Mouse (Mus musculus) hindbrain, embryonic 10.5 days (tissue): ENCODE data around the gene Axl. TPM values are rescaled to one million over a fixed set of nuclear protein-coding genes. Genes with fewer than 3 reads are reported as not detected.

Experiments
- DNase-seq: peaks from one replicate; pipeline ENCODE4 v3.0.0-alpha.2; 2017; ENCODE audit warnings: low spot score
- H3K27ac ChIP-seq: fragments of 300-500 bp; sonication (generic); 2 replicates; pipeline ENCODE4 v1.5.1; 2016; ENCODE audit warnings: mild to moderate bottlenecking, moderate library complexity
- H3K27me3 ChIP-seq: fragments of 300-500 bp; sonication (generic); 2 replicates; pipeline ENCODE4 v1.6.1; 2016; ENCODE audit warnings: mild to moderate bottlenecking; ENCODE audit not compliant: poor library complexity, insufficient read depth, severe bottlenecking
- H3K36me3 ChIP-seq: fragments of 300-500 bp; sonication (generic); 2 replicates; pipeline ENCODE4 v1.6.1; 2016; ENCODE audit warnings: mild to moderate bottlenecking, moderate library complexity
- H3K4me1 ChIP-seq: fragments of 300-500 bp; sonication (generic); replicated peaks from 2 replicates; pipeline ENCODE4 v1.6.1; 2016; ENCODE audit warnings: mild to moderate bottlenecking
- H3K4me3 ChIP-seq: fragments of 300-500 bp; sonication (generic); 2 replicates; pipeline ENCODE4 v1.5.1; 2016; ENCODE audit warnings: mild to moderate bottlenecking, moderate library complexity
- H3K9me3 ChIP-seq: fragments of 300-500 bp; sonication (generic); 2 replicates; pipeline ENCODE4 v1.6.1; 2016; ENCODE audit warnings: mild to moderate bottlenecking, moderate library complexity
- WGBS: fragments of 180-500 bp; shearing (Covaris S2); methylation state at CpG from one replicate; pipeline ENCODE4 v1.1.7; 2016; 5-methylcytosine and 5-hydroxymethylcytosine counted together
- polyA plus RNA-seq: library from polyadenylated mRNA; unstranded; fragments of >200 nt; fragmentation: Nextera tagmentation; extraction: Ambion mirVana; gene quantifications from 2 replicates; pipeline ENCODE4 v1.2.1, GENCODE M21; 2016

Axl gene
- polyA plus RNA-seq, 1 experiment from 2014 or later, result 18.4 TPM

- Histone ChIP-seq H3K27me3 (peaks cover 17% of the 10 kb centered on the region; the same call in 1 of the 2 replicates), H3K27ac (peak overlapping the region; percentile 86), H3K4me3 (peak overlapping the region; percentile 65), H3K36me3 (no peaks in the 10 kb centered on the region), H3K4me1 (peaks cover 29% of the 10 kb centered on the region), H3K9me3 (no peaks in the 10 kb centered on the region)
- 27% methylated on average over 9 of the region's 9 CpGs for WGBS
- DNase-seq, result no peak
These were observed 867 bp downstream of the Axl start for GRCm38 (mm10) chr7:25787456-25788219.

- H3K4me1 ChIP-seq, result peaks cover 32% of the 10 kb centered on the region
These were observed 1.5 kb downstream of the Axl start for GRCm38 (mm10) chr7:25786974-25787373.

GRCm38 (mm10) chr7:25785752-25786151, 2.8 kb downstream of the Axl start:
- H3K4me3 ChIP-seq, result no peak overlapping the region
- H3K27me3 ChIP-seq, result peaks cover 17% of the 10 kb centered on the region; the same call in 1 of the 2 replicates
- 77% methylated on average over 4 of the region's 4 CpGs for WGBS
- no peak for DNase-seq
- no peak overlapping the region for H3K27ac ChIP-seq
- no peaks in the 10 kb centered on the region for H3K9me3 ChIP-seq
- no peaks in the 10 kb centered on the region for H3K36me3 ChIP-seq
- H3K4me1 ChIP-seq, result peaks cover 45% of the 10 kb centered on the region

More at GRCm38 (mm10) chr7:25786974-25787373, 1.5 kb downstream of the Axl start:
- 71% methylated on average over 4 of the region's 4 CpGs for WGBS
- Histone ChIP-seq H3K27ac (0 out of 2 replicates have a peak overlapping the region, but pooled peaks have one; percentile 86), H3K27me3 (peaks cover 17% of the 10 kb centered on the region; the same call in 1 of the 2 replicates), H3K9me3 (no peaks in the 10 kb centered on the region), H3K4me3 (peak overlapping the region; percentile 65; the same call in 1 of the 2 replicates), H3K36me3 (no peaks in the 10 kb centered on the region)
- DNase-seq, result no peak

GRCm38 (mm10) chr7:25784808-25785207, 3.7 kb downstream of the Axl start:
- WGBS, result 48% methylated on average over 1 of the region's 1 CpGs
- no peak for DNase-seq
- Histone ChIP-seq H3K9me3 (no peaks in the 10 kb centered on the region), H3K36me3 (no peaks in the 10 kb centered on the region), H3K4me3 (no peak overlapping the region), H3K27me3 (peaks cover 14% of the 10 kb centered on the region; the same call in 1 of the 2 replicates), H3K27ac (no peak overlapping the region), H3K4me1 (peaks cover 48% of the 10 kb centered on the region)

DNA sequence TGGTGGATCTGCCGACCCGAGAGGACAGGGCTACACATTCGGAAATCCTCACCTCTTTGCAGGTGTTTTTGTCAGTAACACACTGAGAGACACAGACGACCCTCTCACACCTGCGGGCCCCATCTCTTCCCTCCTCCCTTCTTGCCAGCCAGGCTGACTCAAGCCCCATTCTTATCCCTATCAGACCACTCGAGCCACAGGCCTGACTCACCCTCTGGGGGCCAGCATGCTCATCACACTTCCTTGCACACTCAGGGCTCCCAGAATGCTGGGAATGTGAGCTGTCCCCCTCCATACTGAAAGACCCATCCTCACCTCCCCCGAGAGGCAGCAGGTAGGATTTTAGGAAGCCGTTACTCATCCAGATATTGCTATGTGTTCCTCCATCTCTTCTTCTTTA, 4.8 kb downstream of the Axl start:
- no peak for DNase-seq
- H3K4me3 ChIP-seq, result no peak overlapping the region
- H3K27me3 ChIP-seq, result peaks cover 9% of the 10 kb centered on the region; the same call in 1 of the 2 replicates
- peaks cover 41% of the 10 kb centered on the region for H3K4me1 ChIP-seq
- 71% methylated on average over 8 of the region's 8 CpGs for WGBS
- no peak overlapping the region for H3K27ac ChIP-seq
- no peaks in the 10 kb centered on the region for H3K36me3 ChIP-seq
- H3K9me3 ChIP-seq, result no peaks in the 10 kb centered on the region

GRCm38 (mm10) chr7:25782744-25783143, 5.8 kb downstream of the Axl start:
- no peak for DNase-seq
- Histone ChIP-seq H3K4me3 (no peak overlapping the region), H3K9me3 (no peaks in the 10 kb centered on the region), H3K27ac (no peak overlapping the region), H3K27me3 (peaks cover 9% of the 10 kb centered on the region; the same call in 1 of the 2 replicates), H3K4me1 (peaks cover 31% of the 10 kb centered on the region), H3K36me3 (peaks cover 7% of the 10 kb centered on the region; the same call in 1 of the 2 replicates)
- 89% methylated on average over 6 of the region's 6 CpGs for WGBS

GRCm38 (mm10) chr7:25781937-25782610, 6.4 kb downstream of the Axl start:
- WGBS, result 44% methylated on average over 11 of the region's 11 CpGs
- Histone ChIP-seq H3K4me1 (peaks cover 24% of the 10 kb centered on the region), H3K27ac (peak overlapping the region; percentile 83), H3K27me3 (peaks cover 7% of the 10 kb centered on the region; the same call in 1 of the 2 replicates), H3K36me3 (peaks cover 12% of the 10 kb centered on the region; the same call in 1 of the 2 replicates), H3K9me3 (no peaks in the 10 kb centered on the region), H3K4me3 (peak overlapping the region; percentile 48)
- peak; percentile 17 for DNase-seq

DNA sequence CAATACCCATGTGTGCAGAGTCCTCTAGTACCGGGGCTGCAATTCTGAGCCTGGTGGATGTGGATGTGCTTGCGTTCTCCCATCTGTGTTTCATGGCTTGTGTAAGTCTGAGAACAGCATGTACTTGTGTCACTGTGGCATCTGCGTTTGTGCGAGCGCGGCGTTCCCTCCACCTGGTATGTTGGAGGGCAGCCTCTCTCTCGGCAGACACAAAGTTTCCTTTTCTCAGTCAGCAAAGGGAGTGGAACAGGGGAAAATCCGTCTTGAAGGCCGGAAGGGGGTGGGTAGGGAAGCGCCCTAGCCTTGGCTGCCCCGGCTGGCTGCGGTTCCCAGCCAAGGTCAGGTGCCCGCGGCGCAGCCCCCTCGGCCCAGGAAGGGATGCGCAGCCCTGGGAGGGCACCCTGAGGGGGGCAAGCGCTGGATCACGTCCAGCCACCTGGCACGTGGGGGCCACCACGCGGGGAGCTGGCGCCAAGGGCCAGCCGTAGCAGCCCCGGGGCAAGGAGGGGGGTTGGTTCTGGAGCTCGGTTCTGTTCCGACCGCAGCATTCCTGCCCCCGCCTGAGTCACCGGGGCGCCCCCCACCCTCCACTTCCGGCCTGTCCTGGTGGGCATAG, 7.1 kb downstream of the Axl start:
- Histone ChIP-seq H3K27me3 (0 out of 2 replicates have a peak, but pooled peaks cover 2% of the 10 kb centered on the region), H3K27ac (peak overlapping the region; percentile 83), H3K36me3 (peaks cover 14% of the 10 kb centered on the region; the same call in 1 of the 2 replicates), H3K9me3 (no peaks in the 10 kb centered on the region), H3K4me1 (peaks cover 23% of the 10 kb centered on the region), H3K4me3 (peak overlapping the region; percentile 48)
- peak; percentile 23 for DNase-seq
- 10% methylated on average over 33 of the region's 33 CpGs for WGBS

DNA sequence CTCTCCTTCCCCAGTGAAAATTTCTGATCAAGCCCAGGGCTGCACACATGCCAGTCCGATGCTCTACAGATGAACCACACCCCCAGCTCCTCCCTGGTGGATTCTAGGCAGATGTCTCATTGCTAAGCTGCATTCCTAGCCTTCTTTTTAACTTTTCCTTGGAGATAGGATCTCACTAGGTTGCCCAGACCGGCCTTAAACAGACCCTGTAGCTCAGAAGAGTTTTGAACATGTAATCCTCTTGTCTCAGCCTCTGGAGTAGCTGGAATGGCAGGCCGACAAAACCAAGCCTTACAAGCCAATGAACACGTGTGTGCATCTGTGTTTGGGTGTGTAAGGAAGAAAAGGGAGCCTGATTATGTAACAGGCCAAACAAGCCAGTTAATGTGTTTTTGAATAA, 7.8 kb downstream of the Axl start:
- Histone ChIP-seq H3K36me3 (peaks cover 14% of the 10 kb centered on the region; the same call in 1 of the 2 replicates), H3K4me3 (no peak overlapping the region), H3K27me3 (0 out of 2 replicates have a peak, but pooled peaks cover 2% of the 10 kb centered on the region), H3K4me1 (peaks cover 23% of the 10 kb centered on the region), H3K9me3 (no peaks in the 10 kb centered on the region), H3K27ac (no peak overlapping the region)
- no peak for DNase-seq
- 55% methylated on average over 4 of the region's 4 CpGs for WGBS

DNA sequence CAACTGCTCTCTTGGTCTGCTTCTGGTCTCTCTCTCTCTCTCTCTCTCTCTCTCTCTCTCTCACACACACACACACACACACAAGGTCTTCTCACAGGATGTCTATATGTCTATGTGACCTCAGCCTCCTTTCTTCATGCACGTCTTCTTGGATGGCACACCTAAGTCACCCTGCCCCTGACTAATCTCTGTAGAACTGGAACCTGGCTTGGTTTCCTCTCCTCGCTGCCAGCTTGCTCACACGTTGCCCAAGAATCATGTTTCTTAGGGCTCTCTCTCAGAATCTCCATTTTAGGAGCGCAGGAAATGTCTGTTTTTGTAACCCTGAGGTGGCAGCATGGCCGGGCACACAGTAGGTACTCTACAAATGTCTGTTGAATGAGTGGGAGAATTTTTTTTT, 8.5 kb downstream of the Axl start:
- H3K4me3 ChIP-seq, result no peak overlapping the region
- 87% methylated on average over 5 of the region's 5 CpGs for WGBS
- H3K27me3 ChIP-seq, result no peaks in the 10 kb centered on the region
- H3K36me3 ChIP-seq, result peaks cover 14% of the 10 kb centered on the region; the same call in 1 of the 2 replicates
- no peak overlapping the region for H3K27ac ChIP-seq
- no peak for DNase-seq
- H3K4me1 ChIP-seq, result peaks cover 22% of the 10 kb centered on the region
- no peaks in the 10 kb centered on the region for H3K9me3 ChIP-seq

GRCm38 (mm10) chr7:25768229-25768628, 20.3 kb downstream of the Axl start:
- DNase-seq, result no peak
- Histone ChIP-seq H3K4me3 (no peak overlapping the region), H3K27me3 (no peaks in the 10 kb centered on the region), H3K9me3 (no peaks in the 10 kb centered on the region), H3K36me3 (peaks cover 26% of the 10 kb centered on the region), H3K4me1 (peaks cover 8% of the 10 kb centered on the region; the same call in 1 of the 2 replicates), H3K27ac (no peak overlapping the region)
- WGBS, result 89% methylated on average over 5 of the region's 5 CpGs

DNA sequence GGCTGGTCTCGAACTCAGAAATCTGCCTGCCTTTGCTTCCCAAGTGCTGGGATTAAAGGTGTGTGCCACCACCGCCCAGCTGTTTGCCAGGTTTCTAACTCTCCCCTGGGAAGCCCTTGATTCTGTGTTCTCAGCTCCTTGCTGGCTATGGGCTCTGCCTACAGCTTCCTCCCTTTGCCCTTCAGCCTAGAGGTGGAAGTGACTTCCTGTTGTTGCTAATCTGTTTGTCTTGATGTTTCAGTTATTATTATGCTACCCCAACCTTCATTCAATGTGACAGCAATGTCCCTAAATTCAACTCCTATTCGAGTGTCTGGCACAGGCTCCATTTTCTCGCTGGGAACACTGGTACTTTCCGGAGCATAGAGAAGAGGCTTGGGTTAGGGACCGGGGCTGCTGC, 22.4 kb downstream of the Axl start:
- Histone ChIP-seq H3K27me3 (no peaks in the 10 kb centered on the region), H3K4me3 (no peak overlapping the region), H3K36me3 (peaks cover 22% of the 10 kb centered on the region), H3K4me1 (peaks cover 8% of the 10 kb centered on the region; the same call in 1 of the 2 replicates), H3K9me3 (no peaks in the 10 kb centered on the region), H3K27ac (no peak overlapping the region)
- WGBS, result 88% methylated on average over 6 of the region's 6 CpGs
- no peak for DNase-seq
